Mouse (Mus musculus) CH12.LX (cell line): ENCODE data around the gene Sfxn2. TPM values are rescaled to one million over a fixed set of nuclear protein-coding genes. Genes with fewer than 3 reads are reported as not detected.

Experiments
- DNase-seq: peaks from one replicate; pipeline ENCODE4 v3.0.0-alpha.2; 2013; ENCODE audit errors: extremely low read depth
- H3K27ac ChIP-seq: 2 replicates; pipeline ENCODE4 v1.5.1; 2012; ENCODE audit warnings: low read depth, mild to moderate bottlenecking, control low read depth, moderate library complexity; ENCODE audit not compliant: insufficient read depth
- H3K27me3 ChIP-seq: replicated peaks from 2 replicates; pipeline ENCODE3; 2012; ENCODE audit warnings: inconsistent platforms
- H3K36me3 ChIP-seq, 2 experiments: replicated peaks in 1 of 2; 2 replicates each; pipeline versions ENCODE3 to v1.6.1; 2012; ENCODE audit warnings: inconsistent platforms in 1 of 2, low read length in 1 of 2, mild to moderate bottlenecking in 1 of 2, mixed read lengths in 1 of 2, moderate library complexity in 1 of 2; ENCODE audit not compliant: control insufficient read depth in 1 of 2, insufficient read depth in 1 of 2
- H3K4me1 ChIP-seq, 2 experiments: 2 replicates each; pipeline ENCODE4 v1.6.1; 2012; ENCODE audit warnings: inconsistent platforms in 1 of 2, moderate library complexity in 1 of 2; ENCODE audit not compliant: insufficient read depth in 2 of 2, control insufficient read depth in 1 of 2
- H3K4me2 ChIP-seq: 2 replicates; pipeline ENCODE4 v1.6.1; 2012; ENCODE audit warnings: low read depth, mild to moderate bottlenecking, control low read depth; ENCODE audit not compliant: poor library complexity, insufficient read depth, severe bottlenecking
- H3K4me3 ChIP-seq, 3 experiments: fragments of 150-350 bp in 1 of 3; sonication (generic) in 1 of 3; replicated peaks in 1 of 3; 2 replicates each; pipeline versions ENCODE3 to v1.5.1; 2011 to 2012; ENCODE audit warnings: low read depth in 2 of 3, low read length in 2 of 3, mild to moderate bottlenecking in 2 of 3, moderate library complexity in 2 of 3, control low read depth in 1 of 3, improper control_type of control experiment in 1 of 3, inconsistent platforms in 1 of 3, mixed read lengths in 1 of 3; ENCODE audit not compliant: poor library complexity in 1 of 3
- H3K79me2 ChIP-seq: replicated peaks from 2 replicates; pipeline ENCODE4 v1.6.1; 2012; ENCODE audit warnings: mild to moderate bottlenecking, moderate library complexity; ENCODE audit not compliant: control insufficient read depth, poor library complexity, insufficient read depth, severe bottlenecking; ENCODE audit errors: extremely low read depth
- H3K9ac ChIP-seq: 2 replicates; pipeline ENCODE4 v1.6.1; 2012; ENCODE audit warnings: low read depth, mild to moderate bottlenecking, control low read depth, moderate library complexity; ENCODE audit not compliant: insufficient read depth
- H3K9me3 ChIP-seq: replicated peaks from 2 replicates; pipeline ENCODE3; 2012; ENCODE audit warnings: low read length, inconsistent platforms, mixed read lengths
- CHD1 ChIP-seq: IDR thresholded peaks from 2 replicates; pipeline ENCODE4 v1.6.1; 2012; ENCODE audit warnings: low read depth, low read length, improper control_type of control experiment, inconsistent platforms
- CHD2 ChIP-seq: IDR thresholded peaks from 2 replicates; pipeline ENCODE4 v1.6.1; 2011; ENCODE audit warnings: low read length, improper control_type of control experiment
- CTCF ChIP-seq, 2 experiments: IDR thresholded peaks in 1 of 2; conservative IDR thresholded peaks in 1 of 2; 2 replicates each; pipeline ENCODE4 v1.5.1; 2011 to 2012; ENCODE audit warnings: low read depth in 2 of 2, low read length in 2 of 2, improper control_type of control experiment in 1 of 2, inconsistent platforms in 1 of 2, mild to moderate bottlenecking in 1 of 2, moderate library complexity in 1 of 2
- E2F4 ChIP-seq: IDR thresholded peaks from 2 replicates; pipeline ENCODE4 v1.6.1; 2011; ENCODE audit warnings: low read depth, low read length, improper control_type of control experiment; ENCODE audit not compliant: insufficient replicate concordance
- ELF1 ChIP-seq: IDR thresholded peaks from 2 replicates; pipeline ENCODE4 v1.6.1; 2014; ENCODE audit warnings: low read depth, mild to moderate bottlenecking, inconsistent platforms, low read length, improper control_type of control experiment
- EP300 ChIP-seq: IDR thresholded peaks from 2 replicates; pipeline ENCODE4 v1.6.1; 2011; ENCODE audit warnings: low read length, improper control_type of control experiment
- ETS1 ChIP-seq: conservative IDR thresholded peaks from 2 replicates; pipeline ENCODE4 v1.6.1; 2012; ENCODE audit warnings: low read depth, mild to moderate bottlenecking, inconsistent platforms, low read length, improper control_type of control experiment, moderate library complexity
- HCFC1 ChIP-seq: IDR thresholded peaks from 2 replicates; pipeline ENCODE4 v1.6.1; 2012; ENCODE audit warnings: low read depth, mild to moderate bottlenecking, inconsistent platforms, low read length, improper control_type of control experiment
- IRF4 ChIP-seq: IDR thresholded peaks from 2 replicates; pipeline ENCODE4 v1.6.1; 2014; ENCODE audit warnings: low read depth, mild to moderate bottlenecking, inconsistent platforms, low read length, improper control_type of control experiment
- JUN ChIP-seq: IDR thresholded peaks from 2 replicates; pipeline ENCODE4 v1.6.1; 2011; ENCODE audit warnings: low read depth, mild to moderate bottlenecking, low read length, improper control_type of control experiment, moderate library complexity; ENCODE audit not compliant: insufficient read depth
- JUND ChIP-seq: conservative IDR thresholded peaks from 2 replicates; pipeline ENCODE4 v1.6.1; 2011; ENCODE audit warnings: low read depth, low read length, improper control_type of control experiment
- KAT2A ChIP-seq: IDR thresholded peaks from 2 replicates; pipeline ENCODE4 v1.6.1; 2012; ENCODE audit warnings: low read length, improper control_type of control experiment, inconsistent platforms; ENCODE audit not compliant: insufficient replicate concordance
- MAFK ChIP-seq: IDR thresholded peaks from 2 replicates; pipeline ENCODE4 v1.6.1; 2011; ENCODE audit warnings: low read length, improper control_type of control experiment; ENCODE audit not compliant: insufficient replicate concordance
- MAX ChIP-seq: IDR thresholded peaks from 2 replicates; pipeline ENCODE4 v1.6.1; 2011; ENCODE audit warnings: low read length, improper control_type of control experiment
- MAZ ChIP-seq: IDR thresholded peaks from 2 replicates; pipeline ENCODE4 v1.6.1; 2012; ENCODE audit warnings: low read depth, mild to moderate bottlenecking, inconsistent platforms, low read length, improper control_type of control experiment, moderate library complexity
- MEF2A ChIP-seq: IDR thresholded peaks from 2 replicates; pipeline ENCODE4 v1.6.1; 2014; ENCODE audit warnings: low read depth, mild to moderate bottlenecking, inconsistent platforms, low read length, improper control_type of control experiment, borderline replicate concordance
- MXI1 ChIP-seq: IDR thresholded peaks from 2 replicates; pipeline ENCODE4 v1.6.1; 2011; ENCODE audit warnings: mild to moderate bottlenecking, low read depth, low read length, improper control_type of control experiment
- NELFE ChIP-seq: IDR thresholded peaks from 2 replicates; pipeline ENCODE4 v1.6.1; 2011; ENCODE audit warnings: low read depth, low read length, improper control_type of control experiment
- NRF1 ChIP-seq: IDR thresholded peaks from 2 replicates; pipeline ENCODE4 v1.6.1; 2014; ENCODE audit warnings: low read depth, mild to moderate bottlenecking, inconsistent platforms, low read length, improper control_type of control experiment, moderate library complexity
- PAX5 ChIP-seq: IDR thresholded peaks from 2 replicates; pipeline ENCODE4 v1.6.1; 2012; ENCODE audit warnings: low read length, inconsistent platforms, mixed read lengths
- POLR2A ChIP-seq: IDR thresholded peaks from 2 replicates; pipeline ENCODE4 v1.6.1; 2011; ENCODE audit warnings: low read depth, mild to moderate bottlenecking, improper control_type of control experiment, low read length
- POLR2AphosphoS2 ChIP-seq: IDR thresholded peaks from 2 replicates; pipeline ENCODE4 v1.6.1; 2011; ENCODE audit warnings: low read depth, low read length, improper control_type of control experiment
- RAD21 ChIP-seq: IDR thresholded peaks from 2 replicates; pipeline ENCODE4 v1.6.1; 2011; ENCODE audit warnings: low read depth, mild to moderate bottlenecking, low read length, improper control_type of control experiment, moderate library complexity
- RCOR1 ChIP-seq: conservative IDR thresholded peaks from 2 replicates; pipeline ENCODE4 v1.6.1; 2012; ENCODE audit warnings: low read depth, mild to moderate bottlenecking, inconsistent platforms, low read length, improper control_type of control experiment
- SIN3A ChIP-seq: IDR thresholded peaks from 2 replicates; pipeline ENCODE4 v1.6.1; 2012; ENCODE audit warnings: low read length, improper control_type of control experiment, inconsistent platforms
- SMC3 ChIP-seq: IDR thresholded peaks from 2 replicates; pipeline ENCODE4 v1.6.1; 2011; ENCODE audit warnings: low read depth, low read length, improper control_type of control experiment
- TBP ChIP-seq: conservative IDR thresholded peaks from 2 replicates; pipeline ENCODE4 v1.6.1; 2011; ENCODE audit warnings: low read depth, low read length, improper control_type of control experiment
- UBTF ChIP-seq: IDR thresholded peaks from 2 replicates; pipeline ENCODE4 v1.6.1; 2012; ENCODE audit warnings: low read depth, mild to moderate bottlenecking, inconsistent platforms, low read length, improper control_type of control experiment, moderate library complexity
- USF1 ChIP-seq: IDR thresholded peaks from 2 replicates; pipeline ENCODE4 v1.6.1; 2014; ENCODE audit warnings: low read depth, mild to moderate bottlenecking, inconsistent platforms, low read length, improper control_type of control experiment
- ZC3H11A ChIP-seq: IDR thresholded peaks from 2 replicates; pipeline ENCODE4 v1.6.1; 2012; ENCODE audit warnings: low read depth, mild to moderate bottlenecking, inconsistent platforms, low read length, improper control_type of control experiment
- ZMIZ1 ChIP-seq: IDR thresholded peaks from 2 replicates; pipeline ENCODE4 v1.6.1; 2012; ENCODE audit warnings: low read depth, mild to moderate bottlenecking, inconsistent platforms, low read length, improper control_type of control experiment
- ZNF384 ChIP-seq: IDR thresholded peaks from 2 replicates; pipeline ENCODE4 v1.6.1; 2012; ENCODE audit warnings: low read depth, low read length, improper control_type of control experiment, inconsistent platforms
- dilution Hi-C: fragments of 300-500 bp; cut with MboI; formaldehyde crosslinking; loops from 2 replicates; pipeline ENCODE4 v1.14.3; 2020; ENCODE audit warnings: low sequenced_read_pairs; ENCODE audit not compliant: extremely low pct_unique_long_range_greater_than_20kb, extremely low pct_ligation_motif_present
- in situ Hi-C: fragments of 300-500 bp; cut with MboI; formaldehyde crosslinking; loops from 3 replicates; pipeline ENCODE4 v1.14.3; 2019; ENCODE audit warnings: low sequenced_read_pairs, low pct_ligation_motif_present, low pct_unique_long_range_greater_than_20kb, mixed read lengths
- polyA plus RNA-seq: library from polyadenylated mRNA; unstranded; fragments of >175 nt; gene quantifications from 2 replicates; pipeline ENCODE4 v1.2.1, GENCODE M21; 2012; ENCODE audit warnings: low read depth; ENCODE audit not compliant: insufficient read length
- total RNA-seq, 2 experiments: library from RNA; depleted of rRNA; stranded (reverse); fragments of 300-350 nt in 1 of 2; fragments of >200 nt in 1 of 2; gene quantifications; 2 replicates each; pipeline ENCODE4 v1.2.3; 2012 to 2014

The Sfxn2 gene
- total and polyA plus RNA-seq, 3 experiments = 5.9 to 11.1 (median 8.5) TPM

- Histone ChIP-seq H3K27ac (peak overlapping the region; percentile 87), H3K79me2 (no peaks in the 10 kb centered on the region), H3K4me1 (peaks cover 8 to 31% of the 10 kb centered on the region in 2 experiments), H3K9ac (peak overlapping the region; percentile 34; the same call in 1 of the 2 replicates), H3K27me3 (no peaks in the 10 kb centered on the region), H3K4me2 (peak overlapping the region; percentile 95), H3K9me3 (no peaks in the 10 kb centered on the region), H3K4me3 (peak overlapping the region in 2 of 3 experiments; percentile 13 to 53), H3K36me3 (peaks cover 0 to 6% of the 10 kb centered on the region in 2 experiments)
- no peak for TF ChIP-seq CHD1
- TF ChIP-seq HCFC1 = no peak
- peak; percentile 35; the same call in 1 of the 2 replicates for TF ChIP-seq NRF1
- dilution Hi-C loops (no loop called here), in situ Hi-C loops (no loop called here)
- DNase-seq = no peak
Observed at GRCm38 (mm10) chr19:46563603-46564002, 9.6 kb upstream of the Sfxn2 start.

- peak overlapping the region; percentile 95 for H3K4me2 ChIP-seq
- peaks cover 8 to 31% of the 10 kb centered on the region in 2 experiments for H3K4me1 ChIP-seq
- peak overlapping the region; percentile 87 for H3K27ac ChIP-seq
- H3K79me2 ChIP-seq = no peaks in the 10 kb centered on the region
- peak; percentile 75 for DNase-seq
- H3K9me3 ChIP-seq = no peaks in the 10 kb centered on the region
- in situ Hi-C loops (no loop called here), dilution Hi-C loops (no loop called here)
- peaks cover 0 to 4% of the 10 kb centered on the region in 2 experiments for H3K36me3 ChIP-seq
- H3K27me3 ChIP-seq = no peaks in the 10 kb centered on the region
- peak overlapping the region; percentile 21 to 53 (median 45) for H3K4me3 ChIP-seq
- H3K9ac ChIP-seq = peak overlapping the region; percentile 34; the same call in 1 of the 2 replicates
- TF ChIP-seq MAX (peak; percentile 84), PAX5 (no peak), POLR2A (peak; percentile 57), MAZ (peak; percentile 56; the same call in 1 of the 2 replicates), USF1 (peak; percentile 29; the same call in 1 of the 2 replicates), MAFK (peak; percentile 45; the same call in 1 of the 2 replicates), UBTF (peak; percentile 50; the same call in 1 of the 2 replicates), EP300 (peak; percentile 66), IRF4 (peak; percentile 71), CTCF (conservative IDR thresholded peaks at IDR 0.05 in 1 of 2, IDR thresholded peaks at IDR 0.05 in 1 of 2; ENCODE audit: low read depth in 2 of 2, low read length in 2 of 2) (peak in 1 of 2 experiments; percentile 12; a peak in 1 of 4 replicates), MXI1 (peak; percentile 95), RCOR1 (peak; percentile 69; the same call in 1 of the 2 replicates), ELF1 (no peak), TBP (peak; percentile 39; the same call in 1 of the 2 replicates), ETS1 (peak; percentile 55), JUND (peak; percentile 36; the same call in 1 of the 2 replicates), ZC3H11A (no peak), JUN (no peak; the same call in 1 of the 2 replicates), NRF1 (peak; percentile 72), POLR2AphosphoS2 (no peak), CHD2 (no peak), SMC3 (peak; percentile 17; the same call in 1 of the 2 replicates), NELFE (peak; percentile 67), KAT2A (0 out of 2 replicates have a peak, but pooled peaks have one; percentile 32), ZNF384 (no peak), E2F4 (no peak), SIN3A (peak; percentile 91), RAD21 (no peak), ZMIZ1 (no peak), MEF2A (0 out of 2 replicates have a peak, but pooled peaks have one; percentile 15), HCFC1 (peak; percentile 37; the same call in 1 of the 2 replicates)
Observed at GRCm38 (mm10) chr19:46564043-46564462, 9.1 kb upstream of the Sfxn2 start.
